Mouse (Mus musculus) MEL (cell line): ENCODE measurements around the gene Bri3bp. TPM values are rescaled to one million over a fixed set of nuclear protein-coding genes. Genes with fewer than 3 reads are reported as not detected.

Source experiments
- DNase-seq: peaks from one replicate; pipeline ENCODE4 v3.0.0; 2011; ENCODE audit warnings: low read depth, low spot score
- H3K27ac ChIP-seq: 2 replicates; pipeline ENCODE4 v1.5.1; 2012; ENCODE audit warnings: low read depth, mild to moderate bottlenecking, control low read depth, low read length, moderate library complexity; ENCODE audit not compliant: control insufficient read depth
- H3K27me3 ChIP-seq, 2 experiments: fragments of 150-350 bp in 1 of 2; sonication (generic) in 1 of 2; 2 replicates each; pipeline ENCODE4 v1.6.1; 2012; ENCODE audit warnings: low read length in 2 of 2, mild to moderate bottlenecking in 2 of 2, improper control_type of control experiment in 1 of 2, moderate library complexity in 1 of 2; ENCODE audit not compliant: insufficient read depth in 2 of 2, control insufficient read depth in 1 of 2
- H3K36me3 ChIP-seq, 2 experiments: 2 replicates each; pipeline ENCODE4 v1.6.1; 2012 to 2014; ENCODE audit warnings: low read length in 2 of 2, improper control_type of control experiment in 1 of 2, inconsistent platforms in 1 of 2, mild to moderate bottlenecking in 1 of 2; ENCODE audit not compliant: insufficient read depth in 2 of 2, control insufficient read depth in 1 of 2
- H3K4me1 ChIP-seq, 2 experiments: fragments of 150-350 bp in 1 of 2; sonication (generic) in 1 of 2; 2 replicates each; pipeline ENCODE4 v1.6.1; 2012; ENCODE audit warnings: low read length in 2 of 2, improper control_type of control experiment in 1 of 2, mild to moderate bottlenecking in 1 of 2; ENCODE audit not compliant: insufficient read depth in 2 of 2, control insufficient read depth in 1 of 2
- H3K4me3 ChIP-seq, 2 experiments: fragments of 150-350 bp in 1 of 2; sonication (generic) in 1 of 2; 2 replicates each; pipeline ENCODE4 v1.5.1; 2012; ENCODE audit warnings: low read depth in 2 of 2, low read length in 2 of 2, mild to moderate bottlenecking in 2 of 2, moderate library complexity in 2 of 2, control low read depth in 1 of 2, improper control_type of control experiment in 1 of 2; ENCODE audit not compliant: control insufficient read depth in 1 of 2, insufficient read depth in 1 of 2
- H3K79me2 ChIP-seq: 2 replicates; pipeline ENCODE4 v1.6.1; 2012; ENCODE audit warnings: mild to moderate bottlenecking, low read length, moderate library complexity; ENCODE audit not compliant: control insufficient read depth, poor library complexity, insufficient read depth
- H3K9ac ChIP-seq: 2 replicates; pipeline ENCODE4 v1.6.1; 2012; ENCODE audit warnings: low read depth, mild to moderate bottlenecking, control low read depth, low read length, moderate library complexity; ENCODE audit not compliant: control insufficient read depth, poor library complexity, severe bottlenecking
- H3K9me3 ChIP-seq: fragments of 150-350 bp; sonication (generic); replicated peaks from 2 replicates; pipeline ENCODE4 v1.6.1; 2012; ENCODE audit warnings: mild to moderate bottlenecking, low read length, improper control_type of control experiment, moderate library complexity; ENCODE audit not compliant: insufficient read depth
- CHD2 ChIP-seq: IDR thresholded peaks from 2 replicates; pipeline ENCODE4 v1.6.1; 2011; ENCODE audit warnings: low read length, improper control_type of control experiment
- E2F4 ChIP-seq: IDR thresholded peaks from 2 replicates; pipeline ENCODE4 v1.6.1; 2011; ENCODE audit warnings: low read depth, low read length, improper control_type of control experiment, borderline replicate concordance
- ELF1 ChIP-seq: IDR thresholded peaks from 2 replicates; pipeline ENCODE4 v1.6.1; 2014; ENCODE audit warnings: low read depth, mild to moderate bottlenecking, inconsistent platforms, low read length, improper control_type of control experiment, moderate library complexity
- EP300 ChIP-seq, 2 experiments: IDR thresholded peaks; 2 replicates each; pipeline ENCODE4 v1.6.1; 2011; ENCODE audit warnings: improper control_type of control experiment in 2 of 2, low read length in 2 of 2, low read depth in 1 of 2, mild to moderate bottlenecking in 1 of 2
- ETS1 ChIP-seq: IDR thresholded peaks from 2 replicates; pipeline ENCODE4 v1.6.1; 2012; ENCODE audit warnings: low read depth, mild to moderate bottlenecking, inconsistent platforms, low read length, improper control_type of control experiment, moderate library complexity
- HCFC1 ChIP-seq: IDR thresholded peaks from 2 replicates; pipeline ENCODE4 v1.6.1; 2012; ENCODE audit warnings: low read depth, mild to moderate bottlenecking, inconsistent platforms, low read length, improper control_type of control experiment, moderate library complexity
- JUND ChIP-seq: IDR thresholded peaks from 2 replicates; pipeline ENCODE4 v1.6.1; 2011; ENCODE audit warnings: low read depth, mild to moderate bottlenecking, improper control_type of control experiment, low read length
- KAT2A ChIP-seq: conservative IDR thresholded peaks from 2 replicates; pipeline ENCODE4 v1.6.1; 2012; ENCODE audit warnings: low read depth, low read length, improper control_type of control experiment, inconsistent platforms
- MAX ChIP-seq: IDR thresholded peaks from 2 replicates; pipeline ENCODE4 v1.6.1; 2011; ENCODE audit warnings: low read length, improper control_type of control experiment
- MAZ ChIP-seq: IDR thresholded peaks from 2 replicates; pipeline ENCODE4 v1.6.1; 2012; ENCODE audit warnings: low read depth, mild to moderate bottlenecking, inconsistent platforms, low read length, improper control_type of control experiment
- MXI1 ChIP-seq: IDR thresholded peaks from 2 replicates; pipeline ENCODE4 v1.6.1; 2011; ENCODE audit warnings: mild to moderate bottlenecking, low read depth, low read length, improper control_type of control experiment
- MYB ChIP-seq: IDR thresholded peaks from 2 replicates; pipeline ENCODE4 v1.6.1; 2011; ENCODE audit warnings: mild to moderate bottlenecking, low read depth, low read length, improper control_type of control experiment
- NELFE ChIP-seq: IDR thresholded peaks from 2 replicates; pipeline ENCODE4 v1.6.1; 2011; ENCODE audit warnings: low read depth, low read length, improper control_type of control experiment
- NRF1 ChIP-seq: IDR thresholded peaks from 2 replicates; pipeline ENCODE4 v1.6.1; 2014; ENCODE audit warnings: low read depth, mild to moderate bottlenecking, inconsistent platforms, low read length, improper control_type of control experiment, moderate library complexity; ENCODE audit not compliant: poor library complexity, insufficient read depth, severe bottlenecking
- POLR2A ChIP-seq, 2 experiments: IDR thresholded peaks; 2 replicates each; pipeline ENCODE4 v1.6.1; 2011 to 2012; ENCODE audit warnings: low read length in 2 of 2, mild to moderate bottlenecking in 2 of 2, control low read depth in 1 of 2, improper control_type of control experiment in 1 of 2, low read depth in 1 of 2, moderate library complexity in 1 of 2; ENCODE audit not compliant: control insufficient read depth in 1 of 2, insufficient read depth in 1 of 2, poor library complexity in 1 of 2
- POLR2AphosphoS2 ChIP-seq: IDR thresholded peaks from 2 replicates; pipeline ENCODE4 v1.6.1; 2011; ENCODE audit warnings: low read length, improper control_type of control experiment
- RAD21 ChIP-seq: IDR thresholded peaks from 2 replicates; pipeline ENCODE4 v1.6.1; 2011; ENCODE audit warnings: mild to moderate bottlenecking, low read depth, low read length, improper control_type of control experiment
- RCOR1 ChIP-seq: IDR thresholded peaks from 2 replicates; pipeline ENCODE4 v1.6.1; 2012; ENCODE audit warnings: low read depth, mild to moderate bottlenecking, inconsistent platforms, low read length, improper control_type of control experiment
- SMC3 ChIP-seq: IDR thresholded peaks from 2 replicates; pipeline ENCODE4 v1.6.1; 2011; ENCODE audit warnings: low read depth, low read length, improper control_type of control experiment
- UBTF ChIP-seq: IDR thresholded peaks from 2 replicates; pipeline ENCODE4 v1.6.1; 2012; ENCODE audit warnings: low read depth, mild to moderate bottlenecking, inconsistent platforms, low read length, improper control_type of control experiment, moderate library complexity, borderline replicate concordance; ENCODE audit not compliant: insufficient read depth
- USF1 ChIP-seq: IDR thresholded peaks from 2 replicates; pipeline ENCODE4 v1.6.1; 2014; ENCODE audit warnings: low read depth, mild to moderate bottlenecking, inconsistent platforms, low read length, improper control_type of control experiment, moderate library complexity
- USF2 ChIP-seq, 2 experiments: IDR thresholded peaks; 2 replicates each; pipeline ENCODE4 v1.6.1; 2011 to 2012; ENCODE audit warnings: improper control_type of control experiment in 2 of 2, low read length in 2 of 2, borderline replicate concordance in 1 of 2, inconsistent platforms in 1 of 2, low read depth in 1 of 2, mild to moderate bottlenecking in 1 of 2; ENCODE audit not compliant: insufficient read depth in 1 of 2
- ZC3H11A ChIP-seq: IDR thresholded peaks from 2 replicates; pipeline ENCODE4 v1.6.1; 2012; ENCODE audit warnings: low read depth, mild to moderate bottlenecking, inconsistent platforms, low read length, improper control_type of control experiment
- ZNF384 ChIP-seq: IDR thresholded peaks from 2 replicates; pipeline ENCODE4 v1.6.1; 2012; ENCODE audit warnings: low read depth, mild to moderate bottlenecking, inconsistent platforms, low read length, improper control_type of control experiment
- polyA plus RNA-seq, 2 experiments: library from polyadenylated mRNA; stranded (reverse) in 1 of 2; unstranded in 1 of 2; fragments of >175 nt in 1 of 2; fragments of >200 nt in 1 of 2; gene quantifications; 2 replicates each; pipeline versions ENCODE4 v1.2.1 to v1.2.4; 2012; ENCODE audit warnings: low replicate concordance in 2 of 2, low read depth in 1 of 2; ENCODE audit not compliant: insufficient read length in 2 of 2, insufficient read depth in 1 of 2, missing spikeins in 1 of 2
- total RNA-seq: library from RNA; depleted of rRNA; stranded (reverse); fragments of 300-350 nt; gene quantifications from 2 replicates; pipeline ENCODE4 v1.2.3, GENCODE M21; 2012

The Bri3bp gene
- total and polyA plus RNA-seq, 3 experiments: 73.7 to 264 (median 87.6) TPM

GRCm38 (mm10) chr5:125483712-125484611 lies 42.6 kb downstream of the Bri3bp start (continued):
- TF ChIP-seq HCFC1: peak; percentile 26; the same call in 1 of the 2 replicates
- no peak for TF ChIP-seq MAZ
- TF ChIP-seq MXI1: peak; percentile 41; the same call in 1 of the 2 replicates
- TF ChIP-seq RAD21: no peak
- no peak for TF ChIP-seq POLR2AphosphoS2

GRCm38 (mm10) chr5:125485031-125485778 lies 43.8 kb downstream of the Bri3bp start:
- Histone ChIP-seq H3K9ac (no peak overlapping the region), H3K27me3 (no peaks in the 10 kb centered on the region), H3K4me1 (peaks cover 3 to 18% of the 10 kb centered on the region in 2 experiments), H3K79me2 (no peaks in the 10 kb centered on the region; the same call in none of the 2 replicates), H3K36me3 (peaks cover 4 to 11% of the 10 kb centered on the region in 2 experiments; a peak in 3 of 4 replicates), H3K27ac (no peak overlapping the region), H3K9me3 (no peaks in the 10 kb centered on the region), H3K4me3 (no peak overlapping the region)
- TF ChIP-seq ZNF384 (0 out of 2 replicates have a peak, but pooled peaks have one; percentile 25), NRF1 (no peak), NELFE (no peak), ELF1 (no peak), CHD2 (no peak), ETS1 (no peak)
- no peak for DNase-seq

GRCm38 (mm10) chr5:125486088-125486487 lies 44.7 kb downstream of the Bri3bp start:
- Histone ChIP-seq H3K27ac (no peak overlapping the region), H3K79me2 (no peaks in the 10 kb centered on the region; the same call in none of the 2 replicates), H3K4me1 (peaks cover 3 to 16% of the 10 kb centered on the region in 2 experiments), H3K27me3 (no peaks in the 10 kb centered on the region), H3K36me3 (peaks cover 4 to 11% of the 10 kb centered on the region in 2 experiments; a peak in 3 of 4 replicates), H3K9ac (no peak overlapping the region), H3K4me3 (no peak overlapping the region), H3K9me3 (no peaks in the 10 kb centered on the region)
- DNase-seq: no peak
- TF ChIP-seq POLR2AphosphoS2: no peak
- TF ChIP-seq JUND: no peak
- TF ChIP-seq USF1: no peak
- no peak for TF ChIP-seq RCOR1
- TF ChIP-seq EP300 (IDR thresholded peaks at IDR 0.05; ENCODE audit: low read depth in 1 of 2, low read length in 2 of 2): no peak
- TF ChIP-seq MAX: no peak
- TF ChIP-seq E2F4: no peak
- no peak for TF ChIP-seq NELFE
- TF ChIP-seq ZC3H11A: no peak
- no peak for TF ChIP-seq ELF1
- no peak for TF ChIP-seq KAT2A
- TF ChIP-seq MYB: no peak
- no peak for TF ChIP-seq SMC3
- no peak for TF ChIP-seq MAZ
- TF ChIP-seq POLR2A (IDR thresholded peaks at IDR 0.05; ENCODE audit: control insufficient read depth in 1 of 2, insufficient read depth in 1 of 2, low read depth in 1 of 2, low read length in 2 of 2, poor library complexity in 1 of 2): no peak
- no peak for TF ChIP-seq UBTF
- no peak for TF ChIP-seq USF2 (IDR thresholded peaks at IDR 0.05; ENCODE audit: borderline replicate concordance in 1 of 2, insufficient read depth in 1 of 2, low read depth in 1 of 2, low read length in 2 of 2)
